Mouse (Mus musculus): ENCODE data around the gene Rpl9-ps6.
A peak's percentile ranks its signal among the peaks of the same experiment; 100 is the strongest.

Gene Rpl9-ps6

DNA sequence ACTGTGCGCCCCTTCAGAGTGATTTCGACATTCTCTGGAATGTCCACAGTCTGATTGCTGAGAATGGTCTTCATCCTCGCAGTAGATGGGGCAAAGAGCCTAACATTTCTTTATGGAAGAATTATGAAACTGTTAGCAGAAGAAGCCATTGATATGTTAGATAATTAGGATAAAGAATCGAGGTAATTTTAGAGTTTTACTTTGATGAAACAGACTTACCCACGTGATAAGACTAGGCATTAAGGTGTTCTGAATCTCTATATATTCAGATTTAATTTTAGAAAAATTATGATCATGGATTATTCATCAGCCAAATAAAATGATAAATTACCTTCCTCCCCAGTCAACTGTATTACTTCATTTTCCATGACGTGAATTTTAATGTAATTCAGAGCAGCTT is at the start of gene Rpl9-ps6:
Gene Rpl9-ps6 (minus strand): TSS at position 101 of the 400 bp plus-strand sequence.
- DNase-seq: no peak

DNA sequence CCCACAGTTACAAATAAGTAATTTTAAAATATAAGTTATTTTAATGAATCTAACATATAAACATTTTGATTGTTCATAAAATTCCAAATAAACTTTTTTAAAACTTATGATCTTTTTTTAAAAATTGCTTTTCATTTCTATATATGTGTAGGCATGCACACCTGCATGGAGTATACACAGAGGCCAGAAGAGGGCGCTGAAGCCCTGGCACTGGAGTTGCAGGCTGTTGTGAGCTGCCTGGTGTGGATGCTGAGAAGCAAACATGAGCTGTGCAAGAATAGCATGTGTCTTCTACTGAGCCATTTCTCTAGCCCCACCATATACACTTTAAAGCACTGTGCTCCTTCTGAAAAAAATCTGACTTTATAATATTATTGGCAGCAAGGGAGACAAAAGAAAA is 46.1 kb upstream of the Rpl9-ps6 start:
- DNase-seq: no peak

- no peak for DNase-seq
Observed at GRCm38 (mm10) chr19:32510962-32511361, 44.6 kb upstream of the Rpl9-ps6 start.

GRCm38 (mm10) chr19:32510267-32510666 is 43.9 kb upstream of the Rpl9-ps6 start:
- DNase-seq: no peak

DNA sequence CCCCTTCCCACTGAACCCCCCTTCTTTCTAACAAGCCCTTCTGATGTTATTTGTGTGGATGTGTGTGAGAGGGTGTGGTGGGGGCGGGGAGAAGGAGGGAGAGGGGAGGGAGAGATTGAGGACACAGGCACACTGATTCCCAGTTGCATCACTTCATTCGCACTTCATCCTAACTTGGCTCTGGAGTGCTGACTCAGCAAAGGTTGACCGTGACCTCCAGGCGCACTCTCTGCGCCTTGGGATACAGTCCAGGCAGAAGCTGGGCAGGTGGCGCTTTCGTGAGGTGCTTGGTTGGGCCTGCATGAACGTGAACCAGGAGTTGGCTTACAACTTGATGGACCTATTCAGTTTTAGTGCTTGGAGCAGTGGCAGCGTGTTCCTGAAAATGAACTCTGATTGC is 41.1 kb upstream of the Rpl9-ps6 start:
- no peak for DNase-seq

DNA sequence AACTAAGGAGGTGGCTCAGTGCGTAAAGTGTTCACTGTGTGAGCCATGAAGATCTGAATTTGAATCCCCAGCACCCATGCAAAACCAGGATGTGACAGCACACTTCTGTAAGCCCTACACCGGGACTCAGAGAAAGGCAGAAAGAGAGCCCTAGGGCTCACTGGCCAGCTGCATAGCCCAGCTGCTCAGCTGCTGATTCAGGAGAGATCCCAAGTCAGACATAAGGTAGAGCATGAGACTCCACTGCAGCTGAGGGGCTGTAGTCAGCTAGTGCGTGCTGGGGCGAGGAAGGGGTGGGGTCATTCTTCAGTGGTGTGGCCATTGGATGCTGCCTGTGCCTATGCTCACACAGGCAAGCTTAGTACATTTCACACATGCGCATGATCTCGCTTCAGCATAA is 40.7 kb upstream of the Rpl9-ps6 start:
- DNase-seq: no peak

DNA sequence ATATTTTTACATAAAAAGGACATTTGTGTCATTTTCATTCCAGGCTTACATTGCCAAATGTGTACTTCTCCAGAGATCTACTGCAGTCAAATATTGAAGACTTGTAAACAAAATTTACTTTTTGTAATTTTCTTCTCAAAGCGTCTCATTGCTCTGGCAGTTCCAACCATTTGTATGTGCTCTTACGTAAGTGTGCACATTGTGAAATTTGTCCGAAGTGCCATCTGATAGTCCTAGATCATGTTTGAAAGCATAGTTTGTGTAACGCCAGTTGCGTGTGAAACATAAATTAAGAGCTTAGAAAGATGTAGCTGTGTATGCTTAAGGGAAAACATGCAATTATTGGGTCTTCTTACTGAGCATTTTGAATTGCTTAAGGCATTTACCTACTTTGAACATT is 40.1 kb upstream of the Rpl9-ps6 start:
- DNase-seq: no peak

- no peak for DNase-seq
Observed at GRCm38 (mm10) chr19:32506081-32506480, 39.7 kb upstream of the Rpl9-ps6 start.

GRCm38 (mm10) chr19:32501414-32501813 is 35.0 kb upstream of the Rpl9-ps6 start:
- peak; percentile 36 for DNase-seq

GRCm38 (mm10) chr19:32498002-32498401 is 31.6 kb upstream of the Rpl9-ps6 start:
- no peak for DNase-seq

- no peak for DNase-seq
Observed at GRCm38 (mm10) chr19:32497411-32497810, 31.0 kb upstream of the Rpl9-ps6 start.

DNA sequence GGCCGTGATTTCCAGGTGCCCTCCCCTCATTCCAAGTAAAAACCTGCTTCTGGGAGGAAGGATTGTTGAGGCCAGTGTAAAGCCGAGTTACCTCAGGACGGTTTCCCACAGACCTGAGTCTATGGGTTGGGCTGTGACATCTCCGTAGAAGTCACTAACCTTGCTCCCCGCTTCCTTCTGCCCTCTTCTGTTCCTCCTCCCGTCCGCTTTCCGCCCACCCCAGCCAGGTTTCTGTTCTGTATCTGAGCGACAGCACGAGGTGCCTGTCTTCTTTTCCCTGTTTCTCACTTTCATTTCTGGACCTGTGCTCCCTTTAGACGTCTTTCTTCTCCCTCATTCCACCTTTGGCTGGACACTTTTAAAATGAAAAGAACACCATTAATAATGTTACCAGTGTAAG is 28.7 kb upstream of the Rpl9-ps6 start:
- DNase-seq: no peak

GRCm38 (mm10) chr19:32494611-32495010 is 28.2 kb upstream of the Rpl9-ps6 start:
- DNase-seq: no peak

GRCm38 (mm10) chr19:32493471-32493870 is 27.1 kb upstream of the Rpl9-ps6 start:
- no peak for DNase-seq

DNA sequence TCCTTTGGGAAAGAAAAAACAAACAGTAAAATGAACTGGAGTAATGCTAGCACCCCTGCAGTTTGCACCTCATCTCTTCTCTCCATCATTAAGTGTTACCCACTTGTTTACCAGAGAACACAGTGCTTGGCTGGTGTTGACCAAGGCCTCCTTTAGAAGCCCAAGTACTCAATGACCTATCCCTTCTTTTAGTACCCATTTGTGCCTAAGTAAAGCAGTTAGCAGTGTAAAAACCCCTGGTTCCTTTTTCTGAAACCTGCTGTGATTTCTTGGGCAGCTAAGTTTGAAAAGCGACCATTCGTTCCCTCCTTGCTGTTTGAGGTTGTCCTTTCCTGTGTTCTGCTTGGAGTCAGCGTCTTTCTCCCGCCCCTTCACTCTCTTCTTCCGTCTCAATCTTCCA is 26.6 kb upstream of the Rpl9-ps6 start:
- no peak for DNase-seq

GRCm38 (mm10) chr19:32492339-32492738 is 26.0 kb upstream of the Rpl9-ps6 start:
- no peak for DNase-seq

DNA sequence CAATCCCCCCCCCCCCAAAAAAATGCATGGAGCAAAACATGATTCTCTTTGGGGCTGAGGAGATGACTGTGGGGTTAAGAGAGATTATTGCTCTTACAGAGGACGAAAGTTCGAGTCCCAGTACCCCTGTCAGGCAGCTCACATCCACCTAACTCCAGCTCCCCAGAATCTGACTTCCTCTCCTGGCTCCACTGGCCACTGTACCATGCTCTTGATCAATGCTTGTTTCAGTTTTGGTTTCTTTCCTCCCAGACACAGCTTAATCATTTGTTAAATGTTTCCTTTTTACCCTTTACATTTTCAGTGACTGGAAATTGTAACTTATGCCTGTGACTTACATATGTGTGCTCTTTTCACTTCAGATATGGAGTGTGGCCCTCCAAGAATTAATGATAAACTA is 24.6 kb upstream of the Rpl9-ps6 start:
- no peak for DNase-seq

GRCm38 (mm10) chr19:32489166-32489895 is 23.0 kb upstream of the Rpl9-ps6 start:
- DNase-seq: no peak

DNA sequence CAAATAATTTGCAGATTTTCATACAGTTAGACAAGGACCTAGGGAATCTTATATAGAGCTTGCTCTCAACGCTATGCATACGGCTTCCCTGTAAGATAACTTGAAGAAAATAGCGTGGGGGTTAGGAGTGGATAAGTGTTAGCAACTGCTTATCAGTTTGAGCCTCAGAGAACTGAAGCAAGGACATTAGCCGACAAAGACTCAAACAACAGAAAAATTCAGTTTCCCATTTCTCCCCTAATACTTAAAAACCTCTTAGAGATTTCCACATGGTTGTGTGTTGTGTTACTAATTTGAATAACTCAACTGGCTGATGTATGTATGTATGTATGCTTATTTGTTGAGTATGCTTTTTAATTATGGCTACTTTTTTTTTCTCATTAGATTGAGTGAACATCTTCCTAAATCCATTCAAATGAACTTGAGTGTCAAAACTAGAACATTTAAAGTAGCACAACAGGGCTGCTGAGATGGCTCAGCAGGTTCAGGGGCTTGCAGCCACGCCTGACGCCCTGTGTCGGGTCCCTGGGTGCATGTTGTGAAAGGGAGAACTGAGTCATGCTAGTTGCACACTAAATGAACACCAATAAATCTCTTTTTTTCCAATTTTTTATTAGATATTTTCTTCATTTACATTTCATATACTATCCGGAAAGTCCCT is 21.3 kb upstream of the Rpl9-ps6 start:
- no peak for DNase-seq

GRCm38 (mm10) chr19:32486106-32486724 is 19.8 kb upstream of the Rpl9-ps6 start:
- peak; percentile 61 for DNase-seq

DNA sequence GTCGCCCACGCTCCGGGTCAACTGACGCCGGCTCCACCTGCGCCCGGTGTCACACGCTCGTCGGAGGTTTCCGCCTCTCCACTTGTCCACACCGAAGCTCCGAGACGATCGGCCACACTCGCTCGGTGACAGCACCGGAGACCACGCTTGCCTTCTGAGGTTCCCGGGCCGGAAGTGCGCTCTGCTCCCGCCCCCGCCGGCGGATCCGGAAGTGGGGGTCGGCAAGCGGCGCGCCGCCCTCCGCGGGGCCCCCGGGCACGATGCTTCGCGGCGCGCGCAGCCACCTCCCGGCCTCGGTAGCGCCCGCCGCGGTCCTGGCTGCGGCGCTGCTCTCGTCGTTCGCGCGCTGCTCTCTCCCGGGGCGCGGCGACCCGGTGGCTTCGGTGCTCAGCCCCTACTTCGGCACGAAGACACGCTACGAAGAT is 19.3 kb upstream of the Rpl9-ps6 start, which contains the start of gene Minpp1:
Gene Minpp1 (plus strand): TSS at position 89 of the 425 bp plus-strand sequence.
- DNase-seq: peak; percentile 77

GRCm38 (mm10) chr19:32484941-32485660 is 18.7 kb upstream of the Rpl9-ps6 start:
- DNase-seq: peak; percentile 18

- no peak for DNase-seq
Observed at GRCm38 (mm10) chr19:32481511-32481910, 15.1 kb upstream of the Rpl9-ps6 start.
